Mouse (Mus musculus): ENCODE measurements at regions not wholly inside any gene's neighbourhood (a gene's known extent, or its start where the extent isn't known, plus 50 kb on each side); places are given as distances from the start of the nearest gene placed in this dataset.
"Not testable (repeated sequence)": the region's sequence is repeated elsewhere in the genome, so short reads cannot be mapped to it uniquely, and the experiment has no call there.

DNA sequence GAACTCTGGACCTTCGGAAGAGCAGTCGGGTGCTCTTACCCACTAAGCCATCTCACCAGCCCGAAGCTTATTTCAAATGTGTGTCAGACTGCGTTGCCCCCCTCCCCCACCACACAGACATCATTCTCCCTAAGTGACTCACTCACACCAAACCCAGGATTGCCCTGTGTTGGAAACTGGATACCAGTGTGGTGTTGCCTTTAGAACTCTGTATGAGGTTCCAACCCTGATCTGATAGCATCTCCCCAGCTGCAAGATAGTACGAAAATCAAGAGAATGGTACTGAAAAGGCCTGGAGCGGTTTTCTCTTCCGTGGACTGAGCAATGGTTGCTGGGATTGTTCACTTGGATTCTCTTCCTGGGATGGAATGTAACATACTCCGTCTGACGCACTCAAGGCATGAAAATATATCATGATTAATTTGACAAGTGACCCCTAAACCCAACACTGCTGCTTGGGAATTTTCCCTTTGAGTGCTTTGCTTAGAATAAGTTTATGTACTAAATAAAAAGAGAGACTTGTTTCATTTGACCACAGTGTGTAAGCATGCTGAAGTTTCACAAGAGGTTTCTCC is 63.0 kb downstream of the Hand2 start:
- DNase-seq, result peak; percentile 4

DNA sequence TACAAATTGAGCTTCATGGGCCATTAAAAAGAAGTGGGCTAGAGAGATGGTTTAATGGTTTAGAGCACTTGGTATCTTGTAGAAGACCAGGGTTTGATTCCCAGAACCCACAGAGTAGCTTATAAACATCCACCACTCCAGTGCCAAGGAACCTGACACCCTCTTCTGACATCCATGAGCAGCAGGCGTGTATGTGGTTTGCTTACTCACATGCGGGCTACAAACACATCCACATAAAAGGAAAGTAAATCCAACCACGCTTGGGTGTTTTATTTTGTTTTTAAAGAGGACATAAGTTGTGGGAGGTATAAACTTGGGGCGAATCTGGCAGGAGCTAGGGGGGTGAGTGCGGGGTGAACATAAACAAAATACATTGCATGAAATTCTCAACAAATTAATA is 66.8 kb downstream of the Hand2 start:
- DNase-seq, result no peak

DNA sequence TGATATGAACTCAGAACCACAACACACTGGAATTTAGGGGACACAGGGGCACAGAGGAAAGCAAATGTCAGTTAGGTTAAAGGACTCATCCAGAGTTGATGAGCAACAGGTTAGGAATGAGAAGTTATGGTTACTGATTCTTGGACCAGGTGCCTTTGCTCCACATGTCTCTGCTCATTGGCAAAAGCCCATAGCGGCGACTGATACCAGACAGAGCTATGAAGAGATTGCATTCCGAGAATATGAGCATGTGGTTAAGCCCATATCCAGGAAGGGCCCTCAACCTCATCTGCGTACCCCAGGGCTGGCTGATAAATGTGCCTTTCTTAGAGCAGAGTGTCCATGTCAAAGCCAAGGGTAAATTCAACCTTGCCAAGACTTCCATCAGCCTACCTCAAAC is 67.1 kb upstream of the Scrg1 start:
- DNase-seq, result no peak

DNA sequence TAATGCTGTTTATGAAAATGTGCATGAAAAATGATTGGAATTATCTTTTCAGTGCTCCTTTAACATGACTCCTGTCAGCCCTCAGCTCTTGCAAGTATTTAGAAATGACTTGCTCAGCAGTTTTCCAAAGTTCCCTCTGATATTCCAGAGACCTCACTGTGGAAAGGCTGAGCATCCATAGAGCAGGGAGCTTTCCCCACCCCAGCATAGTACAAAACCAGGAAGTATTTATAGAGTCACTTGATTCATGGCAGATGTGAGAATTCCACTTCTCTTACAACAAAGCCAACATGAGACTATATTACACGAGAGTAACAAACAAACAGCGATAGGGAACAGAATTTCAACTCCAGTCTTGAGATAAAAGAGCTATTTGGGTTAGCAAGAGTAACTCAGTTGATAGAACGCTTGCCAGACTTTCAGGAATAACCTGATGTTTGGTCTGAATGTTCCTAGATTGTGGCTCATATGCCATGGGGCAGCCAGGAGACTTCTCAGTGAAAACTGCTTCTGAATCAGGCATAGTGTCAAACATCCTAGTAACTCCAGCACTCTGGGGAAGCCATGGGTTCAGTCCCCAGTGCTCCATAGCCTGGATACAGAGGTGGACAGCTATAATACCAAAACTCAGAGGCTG is 57.6 kb upstream of the Scrg1 start:
- DNase-seq, result no peak

DNA sequence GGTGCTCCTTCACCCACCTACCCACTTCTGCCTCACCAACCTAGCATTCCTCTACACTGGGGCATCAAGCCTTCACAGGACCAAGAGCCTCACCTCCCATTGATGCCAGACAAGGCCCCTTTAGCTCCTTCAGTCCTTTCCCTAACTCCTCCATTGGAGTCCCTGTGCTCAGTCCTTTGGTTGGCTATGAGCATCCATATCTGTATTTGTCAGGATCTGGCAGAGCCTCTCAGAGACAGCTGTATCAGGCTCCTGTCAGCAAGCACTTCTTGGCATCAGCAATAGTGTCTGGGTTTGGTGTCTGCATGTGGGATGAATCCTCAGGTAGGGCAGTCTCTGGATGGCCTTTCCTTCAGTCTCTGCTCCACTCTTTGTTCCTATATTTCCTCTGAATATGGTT is 55.6 kb upstream of the Scrg1 start:
- not testable (repeated sequence) for DNase-seq

DNA sequence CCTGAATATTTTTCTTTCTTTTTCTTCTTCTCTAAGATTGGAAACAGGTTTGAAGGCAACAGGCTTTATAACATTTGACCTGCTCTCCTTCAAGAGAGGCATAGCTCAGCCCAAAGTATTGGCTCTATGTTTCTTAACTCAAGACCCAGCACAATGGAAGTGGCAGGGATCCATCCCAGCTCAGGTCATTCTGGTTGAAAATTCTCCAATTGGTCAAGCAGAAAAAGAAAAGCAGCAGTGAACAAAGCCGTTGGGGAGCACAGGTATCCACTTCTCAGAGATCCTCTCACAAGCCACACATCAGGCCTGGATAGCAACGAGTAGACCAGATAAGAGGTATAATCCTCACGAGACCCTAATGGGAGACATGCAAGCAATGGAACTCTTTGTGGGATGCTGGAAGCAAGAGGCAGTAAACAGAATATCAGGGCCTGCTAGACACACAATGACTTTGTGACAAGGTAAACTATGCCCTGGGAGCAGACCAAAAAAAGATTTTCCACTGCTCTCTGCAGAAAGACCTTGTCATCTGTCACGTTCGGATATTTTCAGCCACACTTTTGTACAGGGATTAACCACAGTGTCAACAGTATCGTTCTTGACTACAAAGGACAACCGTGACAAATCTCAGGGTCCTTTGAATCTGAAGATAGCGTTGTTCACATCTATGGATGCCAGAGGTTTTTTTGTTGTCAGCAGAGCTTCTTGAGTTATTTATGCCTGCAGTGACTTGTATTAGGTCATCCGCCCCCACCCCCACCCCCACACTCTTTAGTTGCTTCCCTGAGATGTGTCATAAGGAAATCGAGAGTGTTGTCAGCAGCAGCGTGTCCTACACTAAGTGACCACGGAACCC is 54.7 kb upstream of the Scrg1 start:
- DNase-seq, result no peak

DNA sequence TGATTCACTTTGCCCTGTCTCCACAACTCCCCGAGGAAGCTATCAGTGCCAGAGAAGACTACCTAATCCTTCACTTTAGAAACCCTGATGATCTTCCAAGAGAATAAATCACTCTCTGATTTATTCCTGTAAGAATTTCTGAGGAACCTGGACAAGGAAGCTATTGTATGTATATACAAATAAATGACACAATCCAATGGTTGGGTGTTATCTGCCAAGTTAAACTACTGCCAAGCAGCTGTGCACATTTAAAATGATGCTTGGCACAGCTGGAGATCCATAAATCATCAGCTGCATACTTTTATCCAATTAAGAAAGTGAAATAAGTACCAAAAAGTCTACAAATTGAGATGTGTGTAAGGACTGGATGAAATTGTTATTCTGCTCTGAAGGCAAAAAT is 54.1 kb upstream of the Scrg1 start:
- no peak for DNase-seq

DNA sequence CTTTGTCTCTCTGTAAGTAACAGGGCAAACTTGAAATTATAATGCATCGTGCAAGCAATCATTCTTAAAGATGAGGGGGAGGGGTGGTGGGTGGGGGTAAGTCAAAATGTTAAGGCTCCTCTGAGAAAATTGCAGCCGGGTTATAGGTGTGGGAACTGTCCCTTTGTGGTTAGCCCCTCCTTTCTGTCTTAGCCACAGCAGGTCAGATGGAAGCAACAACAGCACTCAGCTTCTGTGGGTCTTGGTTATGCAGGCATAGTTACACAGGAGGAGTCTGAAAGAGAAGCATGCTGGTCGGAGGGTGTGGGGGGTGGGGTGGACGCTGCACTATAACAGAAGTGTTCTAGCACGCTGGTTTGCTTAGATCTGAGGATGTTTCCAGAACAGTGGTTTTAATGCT is 53.5 kb upstream of the Scrg1 start:
- DNase-seq, result no peak

DNA sequence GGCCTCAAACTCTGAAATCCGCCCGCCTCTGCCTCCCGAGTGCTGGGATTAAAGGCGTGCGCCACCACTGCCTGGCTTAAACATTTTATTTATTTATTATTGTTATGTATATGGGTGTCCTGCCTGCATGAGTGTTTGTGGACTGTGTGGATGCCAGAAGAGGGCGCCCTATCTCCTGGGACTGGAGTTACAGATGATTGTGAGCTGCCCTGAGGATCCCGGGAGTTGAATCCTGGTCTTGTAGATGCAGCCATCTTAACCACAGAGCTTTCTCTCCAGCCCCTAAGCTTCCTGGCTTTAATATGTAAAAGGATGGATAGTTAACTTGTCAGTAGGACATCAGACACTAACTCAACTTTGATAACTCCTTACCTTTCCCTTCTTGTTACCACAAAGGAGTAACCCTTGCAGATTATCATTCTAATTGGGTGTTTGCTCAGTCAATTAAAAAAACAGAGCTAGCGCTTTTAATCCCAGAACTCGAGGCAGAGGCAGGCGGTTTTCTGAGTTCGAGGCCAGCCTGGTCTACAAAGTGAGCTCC is 52.0 kb upstream of the Scrg1 start:
- no peak for DNase-seq

DNA sequence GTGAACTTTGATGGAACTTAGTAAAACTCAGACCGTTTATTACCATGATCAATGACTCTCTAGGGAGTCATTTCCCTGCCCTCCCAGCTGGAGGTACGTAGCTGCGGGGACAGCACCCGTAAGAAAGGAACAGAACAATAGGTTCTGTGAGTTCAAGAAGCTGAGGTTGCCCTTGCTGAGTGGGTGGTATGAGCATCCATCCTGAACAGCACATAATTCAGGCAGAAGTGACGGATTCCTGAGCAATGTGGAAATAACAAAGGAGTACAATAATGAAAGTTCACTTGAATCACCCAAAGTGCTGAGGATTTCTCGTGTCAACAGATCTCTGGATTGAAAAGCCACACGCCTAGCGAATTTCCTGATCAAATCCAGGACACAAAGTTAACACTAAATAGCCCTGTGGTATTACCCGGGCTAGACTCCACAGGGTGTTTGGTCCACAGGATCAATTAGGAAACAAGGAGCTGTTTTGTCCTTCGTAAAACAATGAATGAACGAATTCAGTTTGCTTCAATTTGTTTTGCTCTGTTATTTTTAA is 50.4 kb upstream of the Scrg1 start:
- no peak for DNase-seq
